Mouse (Mus musculus) lung, postnatal 25 days (tissue): ENCODE measurements around the gene Kcnab3.
"Not testable (repeated sequence)": the region's sequence is repeated elsewhere in the genome, so short reads cannot be mapped to it uniquely, and the experiment has no call there.

ENCODE experiments used
- DNase-seq: peaks from one replicate; pipeline ENCODE4 v3.0.0; 2022; ENCODE audit warnings: low spot score

Kcnab3 gene

GRCm38 (mm10) chr11:69325628-69326407, at the start of gene Kcnab3:
Kcnab3 (plus strand) TSS chr11:69326258.
- peak; percentile 93 for DNase-seq

DNA sequence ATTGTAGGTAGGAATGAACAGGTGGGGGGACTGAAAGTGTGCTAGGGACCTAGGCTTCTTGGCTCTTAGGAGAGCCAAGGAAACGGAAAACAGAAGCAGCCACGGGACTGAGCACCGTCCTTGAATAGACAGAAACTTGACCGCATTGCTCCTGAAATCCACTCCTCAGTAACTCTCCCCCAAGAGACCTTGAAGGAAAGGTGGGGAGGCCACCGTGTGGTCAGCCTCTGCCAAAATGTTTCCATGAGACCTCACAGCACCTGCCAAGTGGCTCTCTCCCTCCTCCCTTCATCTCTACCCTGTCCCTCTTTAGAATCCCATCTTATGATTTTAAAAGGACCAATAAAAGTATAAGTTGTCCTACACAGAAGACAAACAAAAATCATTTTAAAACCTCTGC, 48.8 kb upstream of the Kcnab3 start:
- DNase-seq = no peak

GRCm38 (mm10) chr11:69291111-69291510, 34.9 kb upstream of the Kcnab3 start:
- no peak for DNase-seq

- DNase-seq = no peak
Measured at GRCm38 (mm10) chr11:69295286-69295685, 30.8 kb upstream of the Kcnab3 start.

- DNase-seq = no peak
Measured at GRCm38 (mm10) chr11:69297799-69298198, 28.3 kb upstream of the Kcnab3 start.

GRCm38 (mm10) chr11:69298231-69298630, 27.8 kb upstream of the Kcnab3 start:
- DNase-seq = no peak

GRCm38 (mm10) chr11:69302817-69303216, 23.2 kb upstream of the Kcnab3 start:
- DNase-seq = no peak

GRCm38 (mm10) chr11:69305291-69305690, 20.8 kb upstream of the Kcnab3 start:
- DNase-seq = no peak

GRCm38 (mm10) chr11:69306039-69306438, 20.0 kb upstream of the Kcnab3 start:
- DNase-seq = no peak

GRCm38 (mm10) chr11:69311266-69311665, 14.8 kb upstream of the Kcnab3 start:
- DNase-seq = no peak

DNA sequence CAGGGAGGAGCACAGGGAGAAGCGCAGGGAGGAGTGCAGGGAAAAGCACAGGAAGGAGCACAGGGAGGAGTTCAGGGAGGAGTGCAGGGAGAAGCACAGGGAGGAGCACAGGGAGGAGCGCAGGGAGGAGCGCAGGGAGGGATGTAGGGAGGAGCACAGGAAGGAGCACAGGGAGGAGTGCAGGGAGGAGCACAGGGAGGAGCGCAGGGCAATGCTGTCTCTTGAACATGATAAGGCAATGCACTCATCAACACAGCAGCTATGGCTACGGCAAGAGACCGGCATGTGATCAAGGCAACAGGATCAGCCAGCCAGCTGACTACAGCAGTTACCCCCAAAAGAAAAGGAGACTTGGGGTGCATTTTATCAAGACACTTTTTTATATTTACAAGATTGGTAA, 9.7 kb upstream of the Kcnab3 start:
- DNase-seq = no peak

DNA sequence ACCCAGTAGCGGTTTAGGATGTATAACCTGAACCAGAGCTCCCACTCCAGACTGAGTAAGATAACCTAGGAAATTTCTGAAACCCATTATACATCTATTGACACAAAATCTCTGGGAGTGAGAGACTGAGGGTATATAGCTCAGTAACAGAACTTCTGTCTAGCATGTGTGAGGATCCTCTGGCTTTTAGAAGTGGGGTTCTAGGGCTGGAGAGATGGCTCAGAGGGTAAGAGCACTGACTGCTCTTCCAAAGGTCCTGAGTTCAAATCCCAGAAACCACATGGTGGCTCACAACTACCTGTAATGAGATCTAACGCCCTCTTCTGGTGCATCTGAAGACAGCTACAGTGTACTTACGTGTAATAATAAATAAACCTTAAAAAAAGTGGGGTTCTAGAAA, 8.1 kb upstream of the Kcnab3 start:
- not testable (repeated sequence) for DNase-seq

GRCm38 (mm10) chr11:69321580-69321979, 4.5 kb upstream of the Kcnab3 start:
- no peak for DNase-seq

DNA sequence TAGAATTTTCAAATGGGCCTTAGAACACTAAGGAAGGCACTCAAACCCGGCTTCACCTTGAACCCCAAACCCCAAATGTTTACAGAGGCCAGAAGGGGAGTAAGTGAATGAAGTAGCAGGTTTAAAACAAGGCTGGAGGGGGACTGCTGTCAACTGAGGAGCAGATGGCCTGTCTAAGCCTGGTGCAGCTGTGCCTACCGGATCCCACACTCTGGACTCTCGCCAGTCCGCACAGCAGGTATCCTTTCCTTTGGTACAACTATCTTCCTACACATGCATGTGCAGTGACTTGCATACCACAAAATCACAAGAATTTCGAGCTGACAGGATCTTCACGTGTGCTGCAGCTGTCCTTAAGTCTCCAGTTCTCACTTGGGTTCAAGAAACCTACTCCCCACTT, 4.0 kb upstream of the Kcnab3 start:
- DNase-seq = no peak

DNA sequence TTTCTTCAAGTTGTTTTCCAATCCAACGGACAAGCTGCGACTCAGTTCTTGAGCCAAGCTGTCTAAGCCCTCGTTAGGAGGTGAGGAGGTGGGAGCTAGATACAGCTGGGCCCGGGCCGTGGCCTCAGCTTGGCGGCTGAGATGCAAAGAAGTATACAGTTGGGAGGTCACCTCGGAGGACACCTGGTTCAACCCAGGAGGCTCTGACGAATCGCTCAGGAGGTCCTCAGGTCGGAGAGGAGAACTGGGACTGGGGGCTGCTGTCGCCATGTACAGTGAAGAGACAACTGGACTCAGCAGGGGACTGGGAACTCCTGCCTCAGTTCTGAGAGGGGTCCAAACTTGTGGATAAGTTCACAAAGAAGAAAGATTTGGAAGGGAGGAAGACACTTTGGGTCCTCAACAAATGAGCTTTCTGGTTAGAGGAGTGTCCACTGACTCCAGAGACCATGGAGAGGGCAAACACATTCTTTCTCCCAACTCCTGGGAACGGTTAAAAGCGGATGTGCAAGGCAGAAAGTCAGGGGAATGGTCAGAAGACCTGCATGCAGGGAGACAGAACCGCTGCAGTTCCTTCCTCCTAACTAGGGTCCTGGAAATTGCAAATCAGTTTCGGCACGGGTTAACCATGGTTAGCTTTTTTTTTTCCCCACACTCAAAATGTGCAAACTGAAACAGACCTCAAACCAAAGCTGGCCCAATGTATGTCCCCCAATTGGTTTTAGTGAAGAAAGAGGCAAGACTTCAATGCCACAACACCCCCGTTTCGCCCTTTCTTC, 3.2 kb upstream of the Kcnab3 start:
- DNase-seq = no peak

DNA sequence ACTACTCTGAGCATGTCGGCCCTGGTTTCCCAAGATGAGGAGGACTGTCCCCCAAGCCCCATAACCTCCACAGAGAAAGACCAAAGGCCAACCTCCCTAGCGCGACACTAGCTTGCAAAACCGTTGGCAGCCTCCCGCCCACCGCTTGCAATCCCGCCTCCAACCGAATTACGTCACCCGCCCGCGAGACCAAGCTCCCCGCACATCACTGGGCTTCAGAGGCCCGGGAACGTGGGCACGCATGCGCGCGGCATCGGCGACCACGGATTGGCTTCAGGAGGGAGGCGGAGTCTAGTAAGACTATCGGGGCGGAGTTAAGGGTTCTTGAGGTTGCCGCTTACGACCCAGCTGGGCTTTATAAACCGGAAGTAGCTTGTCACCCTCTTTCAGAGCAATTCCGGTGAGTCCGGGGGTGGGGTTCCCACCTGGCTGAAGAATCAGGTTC, 2.4 kb upstream of the Kcnab3 start, which contains the start of the genes Cntrob and Trappc1:
TSS of gene Cntrob (minus strand) at position 109 of the 445 bp plus-strand sequence.
TSS of gene Trappc1 (plus strand) at position 314 of the 445 bp plus-strand sequence.
- DNase-seq = peak; percentile 99

DNA sequence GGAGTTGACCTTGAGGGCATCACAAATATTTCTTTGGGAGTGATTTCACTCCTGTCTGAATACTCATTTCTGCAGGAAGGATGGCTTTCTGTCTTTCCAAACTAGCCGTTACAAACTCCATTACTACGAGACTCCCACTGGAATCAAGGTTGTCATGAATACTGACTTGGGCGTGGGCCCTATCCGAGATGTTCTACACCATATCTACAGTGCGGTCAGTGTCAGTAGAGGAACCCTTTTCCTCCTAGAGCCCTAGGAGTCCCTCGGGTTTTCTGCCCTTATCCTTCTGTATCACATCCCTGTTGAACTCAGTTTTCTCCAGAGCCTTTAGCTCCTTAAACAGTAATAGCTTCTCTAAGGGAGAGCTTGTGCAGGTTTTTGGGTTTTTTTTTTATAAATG, 1.3 kb upstream of the Kcnab3 start:
- DNase-seq = no peak

- DNase-seq = no peak
Measured at GRCm38 (mm10) chr11:69326408-69327156, 524 bp downstream of the Kcnab3 start.

- DNase-seq = no peak
Measured at GRCm38 (mm10) chr11:69327157-69327442, 1.0 kb downstream of the Kcnab3 start.

DNA sequence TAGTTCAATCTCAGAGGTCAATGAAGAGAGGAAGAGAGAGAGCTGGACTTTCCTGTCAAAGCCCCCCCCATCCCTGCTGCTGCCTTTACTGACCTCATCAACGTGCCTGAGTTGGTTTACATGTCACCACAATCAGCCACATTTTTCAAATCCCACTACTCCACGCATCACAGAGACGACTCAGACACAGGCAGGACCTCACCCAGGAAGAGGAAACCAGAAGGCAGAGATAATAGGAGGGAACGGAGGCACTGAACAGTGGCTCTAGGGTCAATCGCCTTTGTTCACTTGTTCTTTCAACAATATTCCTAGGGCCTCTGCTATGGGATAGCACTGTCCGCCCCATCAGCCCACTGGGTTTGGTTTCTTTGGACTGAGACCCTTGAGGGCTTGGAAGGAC, 1.6 kb downstream of the Kcnab3 start:
- no peak for DNase-seq

DNA sequence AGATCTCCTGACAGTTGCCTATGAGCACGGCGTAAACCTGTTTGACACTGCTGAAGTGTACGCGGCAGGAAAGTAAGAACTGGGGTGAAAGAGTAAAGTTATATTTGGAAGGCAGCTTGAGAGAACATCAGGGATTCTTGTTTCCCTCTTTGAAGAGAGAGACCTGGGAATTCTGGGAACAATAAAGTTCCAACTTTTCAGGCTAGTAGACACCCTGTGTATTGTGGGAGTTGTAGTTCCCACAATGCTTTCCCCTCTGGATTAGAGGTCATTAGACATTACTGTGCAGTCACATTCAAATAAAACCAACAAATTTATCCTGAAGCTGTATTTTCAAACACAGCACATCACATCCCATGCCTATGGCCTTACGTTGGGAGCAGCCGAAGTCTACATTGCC, 2.5 kb downstream of the Kcnab3 start:
- no peak for DNase-seq

DNA sequence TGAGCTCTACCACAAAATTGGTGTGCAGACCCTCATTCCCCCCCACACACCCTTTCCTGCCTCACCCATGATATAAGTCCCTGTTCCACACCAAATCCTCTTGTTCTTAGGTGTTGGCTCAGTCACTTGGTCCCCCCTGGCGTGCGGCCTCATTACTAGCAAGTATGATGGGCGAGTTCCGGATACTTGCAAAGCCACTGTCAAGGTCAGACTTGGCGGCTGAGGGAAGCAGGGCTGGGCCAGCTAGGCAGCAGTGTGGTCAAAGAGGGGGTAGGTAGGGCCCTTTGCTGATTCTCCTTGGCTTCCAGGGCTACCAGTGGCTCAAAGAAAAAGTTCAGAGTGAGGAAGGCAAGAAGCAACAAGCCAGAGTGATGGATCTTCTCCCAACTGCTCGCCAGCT, 5.1 kb downstream of the Kcnab3 start:
- DNase-seq = no peak
